Mouse (Mus musculus) CH12.LX (cell line): Measurements from ENCODE around the gene Crtc3. TPM values are rescaled to one million over a fixed set of nuclear protein-coding genes. Genes with fewer than 3 reads are reported as not detected.

ENCODE experiments used
- DNase-seq: peaks from one replicate; pipeline ENCODE4 v3.0.0-alpha.2; 2013; ENCODE audit errors: extremely low read depth
- H3K27ac ChIP-seq: 2 replicates; pipeline ENCODE4 v1.5.1; 2012; ENCODE audit warnings: low read depth, mild to moderate bottlenecking, control low read depth, moderate library complexity; ENCODE audit not compliant: insufficient read depth
- H3K27me3 ChIP-seq: replicated peaks from 2 replicates; pipeline ENCODE3; 2012; ENCODE audit warnings: inconsistent platforms
- H3K36me3 ChIP-seq, 2 experiments: replicated peaks in 1 of 2; 2 replicates each; pipeline versions ENCODE3 to v1.6.1; 2012; ENCODE audit warnings: inconsistent platforms in 1 of 2, low read length in 1 of 2, mild to moderate bottlenecking in 1 of 2, mixed read lengths in 1 of 2, moderate library complexity in 1 of 2; ENCODE audit not compliant: control insufficient read depth in 1 of 2, insufficient read depth in 1 of 2
- H3K4me1 ChIP-seq, 2 experiments: 2 replicates each; pipeline ENCODE4 v1.6.1; 2012; ENCODE audit warnings: inconsistent platforms in 1 of 2, moderate library complexity in 1 of 2; ENCODE audit not compliant: insufficient read depth in 2 of 2, control insufficient read depth in 1 of 2
- H3K4me2 ChIP-seq: 2 replicates; pipeline ENCODE4 v1.6.1; 2012; ENCODE audit warnings: low read depth, mild to moderate bottlenecking, control low read depth; ENCODE audit not compliant: poor library complexity, insufficient read depth, severe bottlenecking
- H3K4me3 ChIP-seq, 3 experiments: fragments of 150-350 bp in 1 of 3; sonication (generic) in 1 of 3; replicated peaks in 1 of 3; 2 replicates each; pipeline versions ENCODE3 to v1.5.1; 2011 to 2012; ENCODE audit warnings: low read depth in 2 of 3, low read length in 2 of 3, mild to moderate bottlenecking in 2 of 3, moderate library complexity in 2 of 3, control low read depth in 1 of 3, improper control_type of control experiment in 1 of 3, inconsistent platforms in 1 of 3, mixed read lengths in 1 of 3; ENCODE audit not compliant: poor library complexity in 1 of 3
- H3K79me2 ChIP-seq: replicated peaks from 2 replicates; pipeline ENCODE4 v1.6.1; 2012; ENCODE audit warnings: mild to moderate bottlenecking, moderate library complexity; ENCODE audit not compliant: control insufficient read depth, poor library complexity, insufficient read depth, severe bottlenecking; ENCODE audit errors: extremely low read depth
- H3K9ac ChIP-seq: 2 replicates; pipeline ENCODE4 v1.6.1; 2012; ENCODE audit warnings: low read depth, mild to moderate bottlenecking, control low read depth, moderate library complexity; ENCODE audit not compliant: insufficient read depth
- H3K9me3 ChIP-seq: replicated peaks from 2 replicates; pipeline ENCODE3; 2012; ENCODE audit warnings: low read length, inconsistent platforms, mixed read lengths
- CHD1 ChIP-seq: IDR thresholded peaks from 2 replicates; pipeline ENCODE4 v1.6.1; 2012; ENCODE audit warnings: low read depth, low read length, improper control_type of control experiment, inconsistent platforms
- CTCF ChIP-seq, 2 experiments: IDR thresholded peaks in 1 of 2; conservative IDR thresholded peaks in 1 of 2; 2 replicates each; pipeline ENCODE4 v1.5.1; 2011 to 2012; ENCODE audit warnings: low read depth in 2 of 2, low read length in 2 of 2, improper control_type of control experiment in 1 of 2, inconsistent platforms in 1 of 2, mild to moderate bottlenecking in 1 of 2, moderate library complexity in 1 of 2
- E2F4 ChIP-seq: IDR thresholded peaks from 2 replicates; pipeline ENCODE4 v1.6.1; 2011; ENCODE audit warnings: low read depth, low read length, improper control_type of control experiment; ENCODE audit not compliant: insufficient replicate concordance
- EP300 ChIP-seq: IDR thresholded peaks from 2 replicates; pipeline ENCODE4 v1.6.1; 2011; ENCODE audit warnings: low read length, improper control_type of control experiment
- ETS1 ChIP-seq: conservative IDR thresholded peaks from 2 replicates; pipeline ENCODE4 v1.6.1; 2012; ENCODE audit warnings: low read depth, mild to moderate bottlenecking, inconsistent platforms, low read length, improper control_type of control experiment, moderate library complexity
- GABPA ChIP-seq: IDR thresholded peaks from 2 replicates; pipeline ENCODE4 v1.6.1; 2012; ENCODE audit warnings: low read depth, low read length, improper control_type of control experiment, inconsistent platforms; ENCODE audit not compliant: insufficient replicate concordance
- JUN ChIP-seq: IDR thresholded peaks from 2 replicates; pipeline ENCODE4 v1.6.1; 2011; ENCODE audit warnings: low read depth, mild to moderate bottlenecking, low read length, improper control_type of control experiment, moderate library complexity; ENCODE audit not compliant: insufficient read depth
- JUND ChIP-seq: conservative IDR thresholded peaks from 2 replicates; pipeline ENCODE4 v1.6.1; 2011; ENCODE audit warnings: low read depth, low read length, improper control_type of control experiment
- MAFK ChIP-seq: IDR thresholded peaks from 2 replicates; pipeline ENCODE4 v1.6.1; 2011; ENCODE audit warnings: low read length, improper control_type of control experiment; ENCODE audit not compliant: insufficient replicate concordance
- MEF2A ChIP-seq: IDR thresholded peaks from 2 replicates; pipeline ENCODE4 v1.6.1; 2014; ENCODE audit warnings: low read depth, mild to moderate bottlenecking, inconsistent platforms, low read length, improper control_type of control experiment, borderline replicate concordance
- MXI1 ChIP-seq: IDR thresholded peaks from 2 replicates; pipeline ENCODE4 v1.6.1; 2011; ENCODE audit warnings: mild to moderate bottlenecking, low read depth, low read length, improper control_type of control experiment
- MYC ChIP-seq: IDR thresholded peaks from 2 replicates; pipeline ENCODE4 v1.6.1; 2011; ENCODE audit warnings: low read depth, mild to moderate bottlenecking, improper control_type of control experiment, low read length
- NRF1 ChIP-seq: IDR thresholded peaks from 2 replicates; pipeline ENCODE4 v1.6.1; 2014; ENCODE audit warnings: low read depth, mild to moderate bottlenecking, inconsistent platforms, low read length, improper control_type of control experiment, moderate library complexity
- POLR2A ChIP-seq: IDR thresholded peaks from 2 replicates; pipeline ENCODE4 v1.6.1; 2011; ENCODE audit warnings: low read depth, mild to moderate bottlenecking, improper control_type of control experiment, low read length
- RAD21 ChIP-seq: IDR thresholded peaks from 2 replicates; pipeline ENCODE4 v1.6.1; 2011; ENCODE audit warnings: low read depth, mild to moderate bottlenecking, low read length, improper control_type of control experiment, moderate library complexity
- RCOR1 ChIP-seq: conservative IDR thresholded peaks from 2 replicates; pipeline ENCODE4 v1.6.1; 2012; ENCODE audit warnings: low read depth, mild to moderate bottlenecking, inconsistent platforms, low read length, improper control_type of control experiment
- TCF12 ChIP-seq: IDR thresholded peaks from 2 replicates; pipeline ENCODE4 v1.6.1; 2014; ENCODE audit warnings: low read depth, mild to moderate bottlenecking, inconsistent platforms, low read length, improper control_type of control experiment
- UBTF ChIP-seq: IDR thresholded peaks from 2 replicates; pipeline ENCODE4 v1.6.1; 2012; ENCODE audit warnings: low read depth, mild to moderate bottlenecking, inconsistent platforms, low read length, improper control_type of control experiment, moderate library complexity
- USF1 ChIP-seq: IDR thresholded peaks from 2 replicates; pipeline ENCODE4 v1.6.1; 2014; ENCODE audit warnings: low read depth, mild to moderate bottlenecking, inconsistent platforms, low read length, improper control_type of control experiment
- USF2 ChIP-seq: conservative IDR thresholded peaks from 2 replicates; pipeline ENCODE4 v1.6.1; 2011; ENCODE audit warnings: low read depth, low read length, improper control_type of control experiment
- ZC3H11A ChIP-seq: IDR thresholded peaks from 2 replicates; pipeline ENCODE4 v1.6.1; 2012; ENCODE audit warnings: low read depth, mild to moderate bottlenecking, inconsistent platforms, low read length, improper control_type of control experiment
- dilution Hi-C: fragments of 300-500 bp; cut with MboI; formaldehyde crosslinking; loops from 2 replicates; pipeline ENCODE4 v1.14.3; 2020; ENCODE audit warnings: low sequenced_read_pairs; ENCODE audit not compliant: extremely low pct_unique_long_range_greater_than_20kb, extremely low pct_ligation_motif_present
- in situ Hi-C: fragments of 300-500 bp; cut with MboI; formaldehyde crosslinking; loops from 3 replicates; pipeline ENCODE4 v1.14.3; 2019; ENCODE audit warnings: low sequenced_read_pairs, low pct_ligation_motif_present, low pct_unique_long_range_greater_than_20kb, mixed read lengths
- polyA plus RNA-seq: library from polyadenylated mRNA; unstranded; fragments of >175 nt; gene quantifications from 2 replicates; pipeline ENCODE4 v1.2.1, GENCODE M21; 2012; ENCODE audit warnings: low read depth; ENCODE audit not compliant: insufficient read length
- total RNA-seq, 2 experiments: library from RNA; depleted of rRNA; stranded (reverse); fragments of 300-350 nt in 1 of 2; fragments of >200 nt in 1 of 2; gene quantifications; 2 replicates each; pipeline ENCODE4 v1.2.3; 2012 to 2014

Crtc3 gene
- total and polyA plus RNA-seq, 3 experiments, result 1.2 to 9.1 (median 4.4) TPM

DNA sequence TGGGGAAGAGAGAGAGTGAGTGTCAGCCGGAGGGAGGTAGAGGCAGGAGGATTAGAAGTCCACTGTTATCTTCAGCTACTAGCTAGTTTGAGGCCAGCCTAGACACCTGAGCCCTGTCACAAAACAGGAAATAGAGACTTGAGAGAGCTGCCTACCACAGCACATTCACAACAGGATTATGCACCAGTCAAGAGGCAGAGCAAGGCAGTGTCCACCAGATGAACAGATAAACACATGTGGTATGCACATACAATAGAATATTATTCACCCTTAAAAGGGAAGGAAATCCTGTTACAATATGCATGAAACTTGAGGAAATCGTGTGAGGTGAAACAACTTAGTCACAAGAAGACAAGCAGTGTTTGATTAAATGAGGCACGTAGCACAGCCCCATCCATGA is 16.4 kb downstream of the Crtc3 start:
- Histone ChIP-seq H3K27ac (no peak overlapping the region), H3K27me3 (no peaks in the 10 kb centered on the region), H3K4me3 (no peak overlapping the region), H3K9ac (no peak overlapping the region), H3K4me1 (peaks cover 0 to 16% of the 10 kb centered on the region in 2 experiments; a peak in 2 of 4 replicates), H3K4me2 (no peak overlapping the region), H3K36me3 (peaks cover 0 to 45% of the 10 kb centered on the region in 2 experiments), H3K79me2 (no peaks in the 10 kb centered on the region), H3K9me3 (no peaks in the 10 kb centered on the region)
- DNase-seq, result no peak
- dilution Hi-C loops, result no loop called here
- TF ChIP-seq MEF2A, result no peak
- TF ChIP-seq MYC, result no peak
- no peak for TF ChIP-seq TCF12
- TF ChIP-seq NRF1, result no peak
- no peak for TF ChIP-seq EP300
- no peak for TF ChIP-seq POLR2A
- no peak for TF ChIP-seq MAFK
- TF ChIP-seq ETS1, result no peak
- no peak for TF ChIP-seq UBTF
- no peak for TF ChIP-seq RAD21
- TF ChIP-seq JUN, result no peak
- no peak for TF ChIP-seq USF2
- no peak for TF ChIP-seq USF1
- no peak for TF ChIP-seq JUND
- TF ChIP-seq ZC3H11A, result no peak
- no peak for TF ChIP-seq MXI1
- TF ChIP-seq CTCF (conservative IDR thresholded peaks at IDR 0.05 in 1 of 2, IDR thresholded peaks at IDR 0.05 in 1 of 2; ENCODE audit: low read depth in 2 of 2, low read length in 2 of 2), result no peak
- TF ChIP-seq CHD1, result no peak
- TF ChIP-seq E2F4, result no peak
- in situ Hi-C loops, result no loop called here

DNA sequence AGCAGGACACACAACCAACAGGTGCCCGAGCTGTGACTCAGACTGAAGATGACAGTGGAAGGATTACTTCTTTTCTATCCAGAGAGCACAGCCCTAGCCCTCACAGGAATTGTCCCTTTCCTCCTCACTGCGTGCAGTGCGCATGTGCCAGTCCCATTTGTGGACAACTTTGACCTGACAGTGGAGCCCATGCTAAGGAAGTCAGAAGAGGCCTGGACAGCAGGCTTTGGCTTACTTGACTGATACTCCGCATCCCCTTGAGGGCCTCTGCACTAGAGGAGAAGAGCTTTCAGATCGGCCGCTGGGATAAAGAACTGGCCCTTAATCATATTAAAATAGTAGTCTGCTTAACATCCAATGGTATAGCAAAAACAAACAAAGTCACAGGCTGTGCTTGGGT is 17.8 kb downstream of the Crtc3 start:
- Histone ChIP-seq H3K79me2 (no peaks in the 10 kb centered on the region), H3K9me3 (no peaks in the 10 kb centered on the region), H3K36me3 (peaks cover 0 to 40% of the 10 kb centered on the region in 2 experiments), H3K4me2 (no peak overlapping the region), H3K27ac (no peak overlapping the region), H3K9ac (no peak overlapping the region), H3K4me1 (peaks cover 0 to 12% of the 10 kb centered on the region in 2 experiments; a peak in 2 of 4 replicates), H3K4me3 (no peak overlapping the region), H3K27me3 (no peaks in the 10 kb centered on the region)
- dilution Hi-C loops, result no loop called here
- no peak for DNase-seq
- in situ Hi-C loops, result no loop called here
- TF ChIP-seq ZC3H11A (no peak), TCF12 (no peak), MAFK (no peak), GABPA (no peak), POLR2A (no peak), RCOR1 (no peak), ETS1 (no peak), JUN (no peak)
